Mouse (Mus musculus) retina, postnatal 1 day (tissue): Measurements from ENCODE around the gene Bhlha15.

Source experiments
- DNase-seq: peaks from one replicate; pipeline ENCODE4 v3.0.0-alpha.2; 2012

Gene Bhlha15

DNA sequence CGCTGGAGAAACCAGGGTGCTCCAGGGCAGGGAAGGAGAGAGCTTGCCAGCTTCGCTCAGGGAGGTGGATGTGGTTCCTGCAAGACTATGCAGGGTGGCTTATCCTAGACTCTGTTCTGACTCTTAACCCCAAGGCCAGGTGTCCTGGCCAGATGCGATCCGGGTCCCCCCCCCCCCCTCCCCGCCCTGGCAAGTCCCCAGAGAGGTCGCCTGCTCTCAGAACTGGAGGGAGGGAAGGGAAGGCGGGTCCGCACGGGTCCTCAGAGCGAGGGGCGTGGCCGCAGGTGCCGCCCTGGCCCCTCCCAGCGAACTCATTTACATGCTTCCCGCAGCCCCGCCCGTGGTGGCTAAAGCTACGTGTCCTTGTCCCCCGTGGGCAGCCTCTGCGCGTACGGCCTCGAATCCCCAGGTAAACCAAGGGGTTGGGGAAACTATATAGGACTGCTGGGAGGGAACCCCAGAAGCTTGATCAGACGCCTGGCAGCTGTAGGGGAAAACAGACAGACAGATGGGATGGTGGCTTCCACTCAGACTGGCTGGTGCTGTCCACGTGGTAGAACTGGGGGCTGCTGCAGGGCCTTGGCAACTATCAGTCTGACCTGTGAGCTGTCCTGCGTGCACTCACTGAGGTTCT, at the start of gene Bhlha15:
Gene Bhlha15 (plus strand): TSS at position 337 of the 634 bp plus-strand sequence.
- peak; percentile 75 for DNase-seq

DNA sequence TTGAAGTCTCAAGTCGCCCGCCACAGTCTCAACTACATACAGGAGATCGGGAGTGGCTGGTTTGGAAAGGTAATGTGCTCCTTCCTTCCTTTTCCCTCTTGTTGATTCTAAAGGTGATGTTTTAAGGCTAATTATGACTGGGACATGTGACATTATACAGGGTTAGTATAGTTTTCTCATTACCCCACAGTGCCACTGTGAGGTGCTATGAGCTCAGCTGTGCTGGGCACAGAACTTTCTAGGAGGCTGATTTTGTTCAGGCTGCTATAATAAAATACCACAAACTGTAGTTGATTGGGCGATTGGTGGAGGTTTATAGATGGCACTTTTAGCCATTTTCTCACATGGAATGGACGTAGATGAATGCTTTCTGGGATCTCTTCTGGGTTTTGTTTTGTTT, 46.6 kb upstream of the Bhlha15 start:
- no peak for DNase-seq

DNA sequence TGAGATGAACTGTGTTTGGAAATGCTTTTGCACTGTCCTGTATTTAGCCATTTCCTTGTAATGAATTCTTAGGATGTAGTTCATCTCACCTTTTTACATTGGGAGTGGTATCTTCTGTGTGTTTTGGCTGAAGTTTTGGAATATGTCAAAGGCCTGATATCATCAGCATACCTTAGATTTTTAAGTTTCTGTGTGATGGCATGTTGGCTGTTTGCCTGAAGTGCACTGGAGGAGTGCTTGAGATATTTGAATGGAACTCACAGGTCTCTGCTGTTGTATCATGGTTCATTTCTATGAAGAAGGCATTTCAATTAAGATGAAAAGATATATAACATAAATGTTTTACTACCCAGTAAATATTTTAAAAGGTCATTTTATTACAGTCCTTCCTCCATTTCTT, 43.2 kb upstream of the Bhlha15 start:
- no peak for DNase-seq

DNA sequence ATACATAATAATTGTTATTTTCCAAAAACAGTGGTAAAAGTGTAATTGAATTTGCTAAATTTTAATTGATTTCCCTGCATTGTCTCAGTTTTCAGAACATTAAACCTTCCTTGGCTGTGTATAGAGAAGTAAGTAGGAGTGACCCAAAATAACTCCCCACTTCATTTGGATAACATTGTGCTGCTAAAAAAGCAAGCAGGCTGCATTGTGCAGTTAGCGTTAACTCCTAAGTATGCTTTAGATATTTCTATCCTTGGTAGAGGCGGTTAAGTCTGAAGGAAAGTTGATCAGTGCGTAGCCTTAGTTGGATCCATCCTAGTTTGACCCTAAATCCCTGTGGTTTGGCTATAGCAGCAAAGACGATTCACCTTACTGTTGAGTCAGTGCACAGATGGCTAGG, 40.6 kb upstream of the Bhlha15 start:
- DNase-seq, result no peak

DNA sequence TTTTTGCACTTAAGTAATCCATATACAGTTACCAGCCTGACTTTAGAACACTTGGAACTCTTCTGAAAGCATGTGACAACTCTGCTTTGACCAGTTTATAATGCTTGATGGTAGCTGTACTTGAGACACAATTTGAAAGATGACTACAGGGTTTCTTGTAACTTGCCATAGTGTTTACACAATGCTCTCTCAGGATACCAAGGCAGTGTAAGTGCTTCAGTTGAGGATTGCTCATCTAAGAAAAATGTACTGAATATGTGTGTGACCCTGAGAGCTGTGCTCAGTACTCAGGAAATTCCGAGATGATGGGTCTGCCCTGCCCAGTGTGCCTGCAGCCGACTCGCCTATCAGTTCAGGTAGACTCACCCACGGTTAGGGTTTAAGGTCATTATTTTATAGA, 38.8 kb upstream of the Bhlha15 start:
- no peak for DNase-seq

DNA sequence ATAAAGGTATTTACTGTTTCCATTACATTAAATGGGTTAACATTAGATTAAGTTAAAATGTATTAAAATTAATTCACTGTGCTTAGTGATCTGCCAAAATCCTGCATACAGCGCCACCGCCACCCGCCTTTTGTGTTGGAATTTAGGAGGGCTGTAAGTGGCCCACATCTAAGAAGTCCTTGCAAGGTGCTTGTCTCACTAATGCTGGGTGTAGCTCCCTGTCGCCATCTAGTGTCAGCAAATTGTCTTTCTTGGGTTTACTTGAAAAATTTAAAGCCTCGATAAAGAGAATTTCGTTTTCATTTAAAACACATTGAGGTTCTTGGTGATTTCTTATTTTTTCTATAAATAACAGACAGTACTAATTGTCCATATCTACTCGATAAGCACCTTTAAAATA, 35.6 kb upstream of the Bhlha15 start:
- peak; percentile 83 for DNase-seq

DNA sequence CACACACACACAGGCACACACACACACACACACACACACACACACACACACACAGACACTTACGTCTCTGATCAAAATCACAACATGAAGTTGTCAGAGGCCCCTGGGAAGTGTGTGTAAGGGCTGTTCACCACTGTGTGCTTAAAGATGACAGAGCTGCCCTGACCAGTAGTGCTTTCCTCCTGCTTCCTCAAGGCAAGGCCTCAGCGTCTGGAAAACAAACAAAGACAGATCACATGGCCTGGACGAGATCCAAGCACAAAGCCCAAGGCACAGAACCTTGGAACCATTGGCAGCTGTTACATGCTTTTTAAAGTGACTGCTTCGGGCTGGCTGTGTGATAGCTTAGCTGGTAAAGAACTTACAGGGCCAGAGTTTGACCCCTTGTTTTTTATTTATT, 31.5 kb upstream of the Bhlha15 start:
- DNase-seq, result peak; percentile 43

DNA sequence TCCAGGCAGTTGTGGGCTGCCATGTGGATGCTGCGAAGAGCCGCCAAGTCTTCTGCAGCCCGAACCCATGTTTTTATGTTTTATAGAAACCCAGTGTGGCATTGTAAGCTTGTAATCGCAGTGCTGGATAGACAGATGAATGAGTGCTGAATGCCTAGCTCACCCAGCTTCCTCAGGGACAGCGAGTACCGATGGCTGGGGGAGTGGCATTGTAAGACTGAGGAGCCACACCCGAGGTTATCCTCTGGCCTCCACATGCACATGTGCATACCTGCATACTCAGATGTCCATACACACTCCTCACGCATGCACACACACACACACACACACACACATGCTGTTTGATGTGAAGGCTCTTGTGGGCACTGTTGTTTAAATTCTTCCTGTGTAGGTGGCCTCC, 30.9 kb upstream of the Bhlha15 start:
- DNase-seq, result no peak

DNA sequence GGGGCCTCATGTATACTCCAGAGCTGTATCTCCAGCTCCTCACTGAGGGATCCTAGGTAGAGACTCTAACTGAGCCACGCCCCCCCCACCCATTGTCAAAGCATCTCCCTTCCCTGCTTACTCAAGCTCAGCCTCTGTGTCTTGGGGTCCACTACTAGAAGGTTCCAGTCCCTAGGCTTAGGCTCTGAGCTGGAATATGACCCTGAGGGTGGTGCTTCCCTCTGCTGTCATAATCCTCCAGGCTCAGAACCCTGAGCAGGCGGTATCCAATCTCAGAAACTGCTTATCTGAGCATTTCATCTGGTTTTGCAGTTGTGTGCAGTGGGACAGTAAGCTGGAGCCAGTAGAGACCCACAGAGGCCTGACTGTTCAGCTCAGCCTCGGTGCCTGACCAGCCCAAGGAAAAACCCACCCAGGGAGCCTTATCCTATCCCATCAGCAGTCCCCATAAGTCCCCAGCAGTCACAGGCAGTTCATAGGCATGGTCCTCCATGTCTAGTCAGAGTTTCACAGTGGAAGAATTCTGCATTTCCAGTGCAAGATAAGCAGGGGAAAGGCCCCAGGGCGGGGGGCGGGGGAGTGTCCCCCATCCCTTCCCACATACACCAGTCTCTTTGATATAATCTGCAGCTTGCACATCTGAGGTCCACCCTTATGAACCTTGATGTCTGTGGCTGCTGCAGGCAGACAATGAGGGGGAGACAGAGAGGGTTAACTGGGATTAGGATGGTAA, 27.8 kb upstream of the Bhlha15 start:
- DNase-seq, result peak; percentile 33

DNA sequence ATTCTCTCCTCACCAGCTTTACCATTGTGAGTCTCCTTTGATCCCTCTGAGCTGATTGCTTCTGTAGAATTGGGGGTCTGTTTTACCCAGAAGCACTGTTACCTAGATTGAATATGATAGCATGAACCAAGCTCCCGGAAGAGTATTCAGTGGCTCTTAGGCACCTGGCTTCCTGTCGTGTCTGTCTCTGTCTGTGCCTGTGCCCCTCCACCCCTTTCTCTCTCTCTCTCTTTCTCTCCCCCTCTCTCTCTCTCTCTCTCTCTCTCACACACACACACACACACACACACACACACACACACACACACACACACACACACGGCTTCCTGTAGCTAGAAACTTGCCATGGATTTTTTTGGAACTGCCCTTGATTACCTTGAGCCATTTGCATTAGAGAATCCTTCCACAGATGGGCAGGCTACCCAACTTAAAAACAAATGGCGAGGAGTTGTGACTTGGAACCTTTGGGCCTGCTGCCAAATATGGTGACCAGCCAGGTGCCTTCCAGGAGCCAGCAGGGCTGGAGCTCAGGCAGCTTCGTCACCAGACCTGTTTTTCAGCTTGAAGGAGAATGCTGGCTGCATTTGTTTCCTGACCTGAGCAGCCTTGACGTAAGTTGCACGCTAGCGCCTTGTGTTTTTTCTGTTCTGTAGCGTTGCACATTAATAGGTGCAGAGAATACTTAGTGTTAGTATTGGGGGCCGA, 27.1 kb upstream of the Bhlha15 start:
- DNase-seq, result peak; percentile 30

DNA sequence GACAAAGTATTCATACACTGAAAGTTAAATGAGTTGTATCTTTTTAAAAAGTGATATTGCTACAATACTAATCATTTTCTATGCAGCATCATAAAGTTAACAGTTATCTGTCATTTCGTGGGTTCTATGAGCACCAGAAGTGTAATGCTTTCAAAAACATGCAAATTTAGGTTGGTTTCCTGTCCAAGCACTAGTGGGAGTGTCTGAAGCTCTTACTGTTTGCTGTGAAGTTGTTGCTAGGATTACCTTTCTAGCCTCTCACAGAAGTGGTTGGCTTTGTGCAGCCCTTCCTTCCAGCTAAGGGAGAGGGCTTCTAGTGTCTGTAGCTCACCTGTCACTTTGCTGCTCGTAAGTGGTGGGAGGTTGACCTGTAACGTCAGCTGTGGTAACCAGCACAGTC, 24.3 kb upstream of the Bhlha15 start:
- no peak for DNase-seq

DNA sequence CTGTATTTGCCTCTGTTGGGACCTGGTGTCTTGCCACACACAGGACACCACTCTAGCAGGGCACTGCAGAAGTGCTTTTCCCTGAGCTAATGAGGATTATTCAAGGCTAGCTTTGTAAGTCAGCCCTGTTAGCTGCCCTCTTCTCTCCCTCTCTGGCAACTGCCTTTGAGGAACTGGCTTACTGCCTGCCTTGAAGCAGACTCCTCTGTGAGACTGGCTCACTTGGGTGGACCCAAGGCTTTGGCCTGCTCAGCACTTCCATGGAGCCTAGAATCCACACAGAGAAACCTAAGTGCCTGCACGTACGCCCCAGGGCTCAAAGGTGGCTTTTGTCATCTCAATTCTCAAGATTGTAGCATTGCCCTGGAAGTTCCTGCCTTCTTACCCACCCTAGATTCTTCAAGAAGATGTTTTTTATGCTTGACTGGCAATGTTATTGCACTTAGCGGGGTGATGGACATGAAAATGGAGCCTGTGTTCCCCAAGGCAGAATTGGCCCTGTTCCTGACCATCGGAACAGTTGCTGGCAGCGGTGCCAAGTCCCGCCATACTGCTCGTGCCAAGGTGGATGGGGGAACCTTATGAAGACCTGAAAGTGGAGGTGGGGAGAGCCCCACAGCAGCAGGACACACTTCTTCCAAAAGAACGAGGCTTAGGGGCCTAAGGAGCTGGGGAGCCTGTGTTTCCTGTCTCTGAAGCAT, 20.7 kb upstream of the Bhlha15 start:
- DNase-seq, result no peak

DNA sequence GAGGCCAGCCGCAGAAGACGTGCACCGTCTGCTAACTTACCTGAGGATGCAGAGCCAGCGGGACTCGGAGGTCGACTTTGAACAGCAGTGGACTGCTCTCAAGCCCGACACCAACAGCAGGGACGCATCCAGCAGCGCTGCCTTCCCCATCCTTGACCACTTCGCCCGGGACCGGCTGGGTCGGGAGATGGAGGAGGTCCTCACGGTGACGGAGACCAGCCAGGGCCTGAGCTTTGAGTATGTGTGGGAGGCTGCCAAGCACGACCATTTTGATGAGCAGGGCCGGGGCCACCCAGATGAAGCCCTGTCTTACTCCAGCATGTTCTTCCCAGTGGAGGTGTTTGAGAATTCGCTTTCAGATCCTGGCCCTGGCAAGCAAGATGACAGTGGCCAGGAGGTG, 16.4 kb upstream of the Bhlha15 start:
- DNase-seq, result no peak

DNA sequence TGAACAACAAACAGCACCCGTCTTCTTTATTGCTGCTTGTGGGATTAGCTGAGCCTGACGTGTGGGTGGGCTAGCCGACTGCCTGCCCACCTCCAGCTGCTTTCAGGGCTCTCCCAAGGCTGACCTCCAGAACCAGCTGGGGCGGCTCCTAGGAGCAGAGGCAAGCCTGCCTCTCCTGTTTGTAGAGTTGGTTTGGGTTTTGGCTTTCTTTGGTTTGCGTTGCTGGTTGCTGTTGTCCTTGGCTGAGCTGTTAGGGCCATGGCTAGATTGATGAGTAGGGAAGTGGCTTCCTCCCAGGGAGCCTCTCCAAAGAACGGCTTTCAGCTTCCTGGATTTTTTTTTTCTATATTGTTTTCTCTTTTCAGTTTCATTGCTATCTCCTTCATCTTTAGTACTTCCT, 11.9 kb upstream of the Bhlha15 start:
- no peak for DNase-seq

DNA sequence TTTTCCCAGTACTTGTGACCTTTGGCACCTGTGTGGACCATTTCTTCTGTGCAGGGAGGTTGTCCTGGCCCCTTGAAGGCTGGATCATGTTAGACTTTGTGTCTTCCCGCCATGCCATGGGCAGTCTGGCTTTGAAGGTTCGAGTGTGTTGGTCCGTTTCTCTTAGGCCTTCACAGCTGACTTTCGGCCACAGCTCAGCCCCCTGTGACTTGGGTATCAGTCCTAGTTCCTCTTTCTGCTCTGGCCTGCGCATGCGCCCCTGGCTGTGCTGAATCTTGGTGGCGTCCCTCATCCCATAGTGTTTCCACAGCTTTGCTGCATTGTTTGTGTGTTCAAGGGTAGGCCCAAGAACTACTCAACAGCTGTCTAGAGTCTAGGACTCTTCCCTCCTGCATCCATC, 8.8 kb upstream of the Bhlha15 start:
- no peak for DNase-seq

DNA sequence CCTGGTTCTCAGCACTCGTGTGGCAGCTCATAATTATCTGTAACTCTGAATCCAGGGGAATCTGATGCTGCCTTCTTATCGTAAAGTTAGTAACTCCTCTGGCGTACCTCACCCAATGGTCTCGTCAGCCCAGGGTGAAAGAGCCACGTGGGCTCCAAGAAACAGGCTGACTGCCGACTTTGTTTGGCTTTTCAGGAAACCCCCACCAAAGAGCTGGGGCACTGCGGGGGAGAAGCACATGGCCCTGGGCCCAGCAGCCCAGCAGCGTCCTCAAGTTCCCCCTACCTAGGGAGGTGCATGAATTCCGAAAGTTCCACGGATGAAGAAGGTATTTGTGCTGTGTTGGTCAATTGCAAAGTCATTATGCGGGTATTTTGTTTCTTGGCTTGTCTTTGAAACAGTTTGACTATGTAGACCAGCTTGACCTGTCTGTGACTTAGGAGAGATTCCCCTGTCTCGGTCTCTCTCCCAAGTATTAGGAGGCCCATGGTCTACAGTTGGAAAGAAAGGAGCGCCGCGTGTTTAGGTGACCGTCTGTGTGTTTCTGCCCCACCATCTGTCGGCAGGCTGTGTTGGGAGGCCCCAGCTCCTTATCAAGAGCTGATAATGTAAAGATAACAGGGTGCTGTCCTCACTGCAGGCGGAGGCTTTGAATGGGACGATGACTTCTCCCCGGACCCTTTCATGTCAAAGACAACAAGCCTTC, 7.4 kb upstream of the Bhlha15 start:
- no peak for DNase-seq

DNA sequence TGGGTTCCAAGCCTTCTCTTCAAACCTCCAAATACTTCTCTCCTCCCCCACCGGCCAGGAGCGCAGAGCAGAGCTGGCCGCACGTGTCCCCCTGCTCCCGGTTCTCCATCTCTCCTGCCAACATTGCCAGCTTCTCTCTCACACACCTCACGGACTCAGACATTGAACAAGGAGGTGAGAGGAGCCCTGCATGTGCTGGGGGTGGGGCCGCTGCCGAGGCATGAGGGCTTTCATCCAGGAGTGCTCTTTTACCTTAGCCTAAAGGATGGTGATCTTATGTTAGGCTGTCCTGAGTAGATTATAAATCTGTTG, 6.9 kb upstream of the Bhlha15 start:
- no peak for DNase-seq

DNA sequence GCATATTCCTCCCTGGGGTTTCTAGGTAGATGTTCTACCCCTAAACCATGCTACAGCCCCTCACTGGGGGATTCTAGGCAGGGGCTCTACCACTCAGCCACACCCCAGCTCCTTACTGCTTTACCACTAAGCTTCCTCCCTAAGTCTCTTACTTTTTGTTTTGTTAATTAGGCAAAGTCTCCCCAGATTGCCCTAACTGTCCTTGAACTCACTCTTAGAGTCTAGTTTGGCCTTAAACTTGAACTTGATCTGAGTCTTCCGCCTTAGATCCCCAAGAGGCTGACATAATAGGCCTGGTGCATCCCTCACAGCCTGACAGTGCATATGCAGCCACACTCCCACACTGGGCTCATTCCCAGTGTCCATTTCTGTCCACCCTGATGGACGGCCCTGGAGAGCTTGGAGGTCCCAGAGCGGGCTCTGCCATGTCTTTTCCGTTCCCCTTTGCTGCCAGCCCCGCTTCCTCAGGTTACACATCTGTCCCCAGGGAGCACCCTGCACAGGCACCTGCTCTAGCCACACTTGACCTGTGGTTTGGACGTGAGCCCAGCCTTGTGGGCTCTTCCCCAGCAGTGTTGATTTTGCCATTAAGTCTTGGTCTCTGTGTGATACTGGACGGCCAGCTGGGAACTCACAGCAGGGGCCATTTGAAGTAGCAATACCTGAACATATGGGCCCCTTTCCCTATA, 6.3 kb upstream of the Bhlha15 start:
- no peak for DNase-seq

DNA sequence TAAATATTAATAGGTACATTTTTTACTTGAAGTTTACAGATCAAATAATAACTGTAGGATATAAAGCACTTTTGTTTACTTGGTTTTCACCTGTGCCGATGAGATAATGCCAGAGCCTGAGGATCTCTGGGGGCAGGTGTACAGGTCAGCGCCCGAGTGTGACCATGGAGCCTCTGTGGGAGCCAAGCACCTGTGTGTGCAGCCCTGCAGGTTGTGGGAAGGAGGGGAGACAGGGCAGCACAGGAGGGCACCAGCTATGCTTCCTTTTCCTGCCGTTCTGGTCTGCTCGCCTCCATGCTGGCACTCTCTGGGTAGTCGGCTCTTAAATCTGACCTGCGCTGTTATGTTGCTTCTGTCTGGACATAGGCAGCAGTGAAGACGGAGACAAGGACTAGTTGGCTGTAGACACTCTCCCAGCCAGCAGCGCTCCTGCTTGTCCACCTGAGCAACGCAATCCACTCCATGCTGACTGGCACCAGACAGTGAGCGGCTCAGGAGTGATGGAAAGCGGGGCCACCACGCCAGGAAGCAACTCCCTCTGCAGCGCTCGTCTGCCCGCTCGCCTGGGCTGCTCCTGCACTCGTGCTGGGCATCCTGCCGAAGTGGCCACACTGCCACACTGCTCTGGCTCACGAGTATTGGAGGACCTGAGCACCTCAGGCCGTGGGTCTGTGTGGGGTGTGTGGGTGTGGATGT, 5.6 kb upstream of the Bhlha15 start:
- no peak for DNase-seq

DNA sequence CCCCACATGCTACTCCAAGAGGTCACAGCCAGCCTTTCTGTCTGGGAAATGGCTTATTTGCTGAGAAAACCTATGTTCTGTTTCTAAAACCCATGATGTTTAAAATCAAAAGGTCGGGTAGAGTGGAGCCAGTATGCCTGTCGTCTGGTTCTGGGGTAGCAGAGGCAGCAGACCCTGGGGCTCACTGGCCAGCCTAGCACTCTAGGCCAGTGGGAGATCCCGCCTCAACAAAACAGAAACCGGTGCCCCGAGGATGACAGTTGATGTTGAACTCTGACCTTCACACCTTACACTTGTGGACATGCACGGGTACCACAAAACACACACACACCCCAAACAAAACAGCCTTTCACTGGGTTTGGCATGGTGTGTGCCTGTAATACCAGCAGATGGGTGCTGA, 1.7 kb upstream of the Bhlha15 start:
- DNase-seq, result no peak

DNA sequence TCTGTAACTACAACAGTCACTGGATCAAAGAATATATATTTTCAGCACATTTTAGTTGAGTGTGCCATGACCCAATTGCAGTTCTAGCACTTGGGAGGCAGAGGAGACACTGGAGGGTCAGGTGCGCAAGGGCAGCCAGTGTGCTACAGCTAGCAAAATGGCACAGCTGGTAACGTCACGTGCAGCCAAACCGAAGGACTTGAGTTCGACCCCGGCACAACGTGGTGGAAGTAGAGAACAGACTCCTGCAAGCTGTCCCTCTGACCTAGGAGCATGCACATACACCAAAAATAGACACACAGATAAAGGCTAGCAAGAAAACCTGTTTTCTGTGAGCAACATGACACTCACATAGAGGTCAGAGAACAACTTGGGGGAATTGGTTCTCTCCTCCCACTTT, 759 bp upstream of the Bhlha15 start:
- DNase-seq, result no peak

DNA sequence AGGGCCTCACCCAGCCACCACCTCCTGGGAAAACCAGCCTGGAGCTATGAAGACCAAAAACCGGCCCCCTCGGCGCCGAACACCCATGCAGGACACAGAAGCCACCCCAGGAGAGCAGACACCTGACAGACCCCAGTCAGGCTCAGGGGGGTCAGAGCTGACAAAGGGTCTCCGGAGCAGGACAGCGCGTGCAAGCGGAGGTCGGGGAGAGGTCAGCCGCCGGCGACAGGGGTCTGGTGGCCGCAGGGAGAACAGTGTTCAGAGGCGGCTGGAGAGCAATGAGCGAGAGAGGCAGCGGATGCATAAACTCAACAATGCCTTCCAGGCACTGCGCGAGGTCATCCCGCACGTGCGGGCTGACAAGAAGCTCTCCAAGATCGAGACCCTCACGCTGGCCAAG, 940 bp downstream of the Bhlha15 start:
- DNase-seq, result peak; percentile 45
